Mouse (Mus musculus) heart, embryonic 14.5 days (tissue): ENCODE results near the gene Zfp109. TPM values are rescaled to one million over a fixed set of nuclear protein-coding genes. Genes with fewer than 3 reads are reported as not detected.

Source experiments
- ATAC-seq: fragments of 200-750 bp; cut with Nextera tagmentation; 2 replicates; pipeline ENCODE4 v1.8.0; 2017; ENCODE audit warnings: low read depth, moderate TSS enrichment; ENCODE audit not compliant: insufficient number of reproducible peaks, insufficient read depth, low FRiP score
- H3K27ac ChIP-seq, 2 experiments: fragments of 200-500 bp in 1 of 2; fragments of 300-500 bp in 1 of 2; sonication (generic) in 1 of 2; replicated peaks in 1 of 2; 2 replicates each; pipeline ENCODE4 v1.5.1; 2012 to 2014; ENCODE audit warnings: low read depth in 2 of 2, low read length in 2 of 2, control low read depth in 1 of 2, mild to moderate bottlenecking in 1 of 2, mixed read lengths in 1 of 2; ENCODE audit not compliant: control insufficient read depth in 1 of 2, insufficient read depth in 1 of 2
- H3K27me3 ChIP-seq: fragments of 300-500 bp; sonication (generic); 2 replicates; pipeline ENCODE4 v1.6.1; 2014; ENCODE audit warnings: mild to moderate bottlenecking, low read length, control low read depth; ENCODE audit not compliant: control insufficient read depth, insufficient read depth
- H3K36me3 ChIP-seq: fragments of 300-500 bp; sonication (generic); 2 replicates; pipeline ENCODE4 v1.6.1; 2014; ENCODE audit warnings: mild to moderate bottlenecking, control low read depth, low read length, mixed read lengths; ENCODE audit not compliant: control insufficient read depth, insufficient read depth
- H3K4me1 ChIP-seq, 2 experiments: fragments of 200-500 bp in 1 of 2; fragments of 300-500 bp in 1 of 2; sonication (generic) in 1 of 2; 2 replicates each; pipeline ENCODE4 v1.6.1; 2012 to 2014; ENCODE audit warnings: low read length in 2 of 2, control low read depth in 1 of 2, mixed read lengths in 1 of 2; ENCODE audit not compliant: control insufficient read depth in 2 of 2, insufficient read depth in 2 of 2
- H3K4me2 ChIP-seq: fragments of 300-500 bp; sonication (generic); 2 replicates; pipeline ENCODE4 v1.6.1; 2014; ENCODE audit warnings: mild to moderate bottlenecking, low read length
- H3K4me3 ChIP-seq, 2 experiments: fragments of 200-500 bp in 1 of 2; fragments of 300-500 bp in 1 of 2; sonication (generic) in 1 of 2; 2 replicates each; pipeline ENCODE4 v1.5.1; 2012 to 2014; ENCODE audit warnings: low read length in 2 of 2, mild to moderate bottlenecking in 2 of 2, control low read depth in 1 of 2, low read depth in 1 of 2, moderate library complexity in 1 of 2; ENCODE audit not compliant: control insufficient read depth in 1 of 2, insufficient read depth in 1 of 2
- H3K9ac ChIP-seq: fragments of 300-500 bp; sonication (generic); 2 replicates; pipeline ENCODE4 v1.6.1; 2014; ENCODE audit warnings: mild to moderate bottlenecking, low read length
- H3K9me3 ChIP-seq: fragments of 300-500 bp; sonication (generic); 2 replicates; pipeline ENCODE4 v1.6.1; 2016; ENCODE audit warnings: low read length, control low read depth; ENCODE audit not compliant: control insufficient read depth
- WGBS: fragments of 180-500 bp; shearing (Covaris S2); extraction: QIAGEN DNeasy Blood & Tissue Kit; methylation state at CpG from one replicate; pipeline ENCODE4 v1.1.7; 2014; 5-methylcytosine and 5-hydroxymethylcytosine counted together
- polyA plus RNA-seq: library from polyadenylated mRNA; unstranded; fragments of >200 nt; fragmentation: Nextera tagmentation; extraction: Ambion mirVana; gene quantifications from 2 replicates; pipeline ENCODE4 v1.2.1, GENCODE M21; 2014

The Zfp109 gene
- polyA plus RNA-seq, 1 experiment from 2014 or later, result 3.4 TPM

DNA sequence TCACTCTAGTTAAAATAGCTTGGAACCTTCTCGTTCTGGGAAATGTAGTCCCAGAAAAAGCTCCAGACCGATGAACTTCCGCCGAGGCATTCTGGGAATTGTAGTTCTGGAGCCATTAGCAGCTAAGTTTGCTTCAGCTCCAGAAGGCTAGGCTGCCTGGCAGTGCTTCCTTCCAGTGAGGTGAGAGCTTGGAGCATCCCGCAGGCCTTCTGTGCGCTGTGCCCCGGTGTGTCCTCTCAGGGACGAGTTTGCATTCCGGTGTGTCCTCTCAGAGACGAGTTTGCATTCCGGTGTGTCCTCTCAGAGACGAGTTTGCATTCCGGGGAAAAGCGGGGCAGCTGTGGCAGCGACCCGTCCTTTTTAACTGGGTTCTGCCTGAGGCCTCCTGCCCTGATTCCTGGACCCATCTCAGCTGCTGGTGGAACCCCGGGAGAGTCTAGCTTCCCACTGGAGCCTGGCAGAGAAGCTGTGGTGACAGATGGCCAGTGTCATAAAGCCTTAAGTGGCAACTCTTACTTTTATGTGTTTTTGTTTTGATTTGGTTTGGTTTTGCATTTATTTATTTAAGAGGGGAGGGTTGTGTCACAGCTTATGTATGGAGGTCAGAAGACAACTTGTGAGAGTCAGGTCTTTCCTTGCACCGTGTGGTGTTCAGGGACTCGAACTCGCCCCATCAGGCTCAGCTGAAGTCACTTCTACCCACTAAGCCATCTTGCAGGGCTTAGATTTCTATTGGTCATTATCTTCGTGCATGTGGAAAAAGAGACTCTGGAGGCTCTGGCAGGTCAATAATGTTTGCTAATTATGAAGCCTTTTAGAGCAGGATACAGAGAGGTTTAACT is 17.5 kb upstream of the Zfp109 start, which contains the start of gene Zfp108:
Gene Zfp108, plus strand, starts transcription at position 162 of the 842 bp plus-strand sequence.
- Histone ChIP-seq H3K27ac (peak within 1 kb of the TSS in 1 of 2 experiments; percentile 47; a peak in 1 of 4 replicates), H3K4me3 (peak within 1 kb of the TSS; percentile 52 to 89), H3K36me3 (0 out of 2 replicates have a peak, but pooled peaks cover 2% of the 10 kb centered on the region), H3K4me1 (peaks cover 3 to 5% of the 10 kb centered on the region in 2 experiments), H3K27me3 (no peaks in the 10 kb centered on the region), H3K4me2 (peak within 1 kb of the TSS; percentile 75), H3K9ac (peak within 1 kb of the TSS; percentile 80), H3K9me3 (no peaks in the 10 kb centered on the region)
- peak; percentile 67 for ATAC-seq
- 19% methylated on average over 21 of the region's 21 CpGs for WGBS

DNA sequence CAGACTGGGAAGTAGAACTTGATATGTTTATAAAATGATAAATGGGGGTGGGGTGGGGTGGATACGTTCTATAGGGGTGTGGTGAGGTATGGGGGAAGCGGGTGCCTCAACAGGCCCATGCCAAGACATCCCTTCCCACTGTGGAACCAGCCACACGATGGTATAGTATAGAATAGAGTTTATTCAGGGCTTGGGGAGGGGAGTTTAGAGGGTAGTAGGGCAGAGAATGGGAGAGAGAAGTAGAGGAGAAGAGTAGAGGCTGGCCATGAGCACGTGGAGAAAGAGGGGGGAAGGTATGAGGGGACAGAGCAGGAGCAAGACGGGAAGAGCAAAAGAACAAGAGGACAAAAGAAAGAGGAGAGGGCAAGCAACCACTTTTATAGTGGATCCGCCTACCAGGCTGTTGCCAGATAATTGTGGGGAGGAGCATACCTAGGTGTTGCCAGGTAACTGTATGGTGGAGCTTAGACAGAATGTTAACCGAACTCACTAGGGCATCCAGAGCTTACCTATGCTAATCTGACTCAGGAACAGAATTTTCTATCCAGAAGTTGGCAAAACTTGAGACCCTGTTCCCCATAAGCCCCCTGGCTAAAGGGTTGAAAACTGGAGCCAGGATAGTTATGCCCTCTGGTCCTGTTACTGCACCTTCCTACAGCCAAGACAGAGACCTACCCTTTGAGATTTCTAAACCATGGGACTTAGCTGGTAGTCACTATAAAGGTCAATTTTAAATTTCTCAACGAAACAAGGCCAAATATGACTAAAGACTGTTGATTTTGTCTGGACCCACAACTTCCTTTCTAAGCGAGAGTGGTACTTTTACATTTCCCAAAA is 16.6 kb upstream of the Zfp109 start:
- Histone ChIP-seq H3K36me3 (no peaks in the 10 kb centered on the region), H3K4me3 (peak overlapping the region in 1 of 2 experiments; percentile 52; a peak in 2 of 4 replicates), H3K27me3 (no peaks in the 10 kb centered on the region), H3K9me3 (no peaks in the 10 kb centered on the region), H3K9ac (peak overlapping the region; percentile 80; the same call in 1 of the 2 replicates), H3K4me2 (peak overlapping the region; percentile 75), H3K4me1 (peaks cover 3 to 5% of the 10 kb centered on the region in 2 experiments), H3K27ac (no peak overlapping the region)
- 59% methylated on average over 9 of the region's 9 CpGs for WGBS
- ATAC-seq, result no peak; the same call in 1 of the 2 replicates

DNA sequence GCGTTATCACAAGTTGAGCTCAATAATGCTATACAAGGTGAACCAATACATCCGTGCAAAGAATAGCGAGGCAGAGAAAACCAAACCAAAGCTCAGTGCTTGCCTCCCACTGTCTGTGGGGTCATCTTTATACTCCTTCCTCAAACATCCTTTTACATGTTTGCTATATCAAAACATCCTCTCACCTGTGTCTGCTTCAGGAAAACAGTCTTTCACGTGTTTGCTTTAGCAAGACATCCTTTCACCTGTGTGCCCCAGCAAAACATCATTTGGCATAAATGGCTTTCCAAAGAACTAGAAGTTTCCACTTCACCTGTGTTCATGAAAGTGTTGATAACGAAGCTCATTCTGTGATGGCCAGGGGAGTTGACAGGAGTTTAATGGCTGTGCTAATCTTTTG is 26.0 kb downstream of the Zfp109 start, which contains the start of gene Zfp111:
Gene Zfp111, minus strand, starts transcription at position 101 of the 400 bp plus-strand sequence.
- H3K9ac ChIP-seq, result no peak within 1 kb of the TSS
- no peaks in the 10 kb centered on the region for H3K27me3 ChIP-seq
- no peak within 1 kb of the TSS for H3K4me3 ChIP-seq
- ATAC-seq, result no peak
- H3K4me2 ChIP-seq, result no peak within 1 kb of the TSS
- peaks cover under 1% of the 10 kb centered on the region; the same call in 1 of the 2 replicates for H3K36me3 ChIP-seq
- H3K9me3 ChIP-seq, result no peaks in the 10 kb centered on the region
- WGBS, result 69% methylated on average over 5 of the region's 5 CpGs
- H3K27ac ChIP-seq, result no peak within 1 kb of the TSS
- H3K4me1 ChIP-seq, result peaks cover 0 to 4% of the 10 kb centered on the region in 2 experiments; a peak in 1 of 4 replicates

DNA sequence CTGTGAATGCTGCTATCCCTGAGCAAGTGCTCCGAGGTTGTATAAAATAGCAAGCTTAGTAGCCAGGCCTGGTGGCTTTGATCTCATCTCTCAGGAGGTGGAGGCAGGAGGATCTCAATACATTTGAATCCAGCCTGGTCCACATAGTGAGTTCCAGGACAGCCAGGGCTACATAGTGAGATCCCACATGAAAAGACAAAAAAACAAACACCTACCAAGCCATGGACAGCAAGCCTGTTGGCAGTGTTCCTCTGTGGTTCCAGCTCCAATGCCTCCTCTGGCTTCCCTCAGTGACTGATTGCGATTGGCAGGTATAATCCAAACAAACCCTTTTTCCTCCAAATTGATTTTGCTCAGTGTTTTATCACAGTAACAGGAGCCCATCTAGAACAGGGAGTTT is 27.1 kb downstream of the Zfp109 start:
- WGBS, result 64% methylated on average over 2 of the region's 2 CpGs
- H3K27me3 ChIP-seq, result no peaks in the 10 kb centered on the region
- peaks cover 0 to 4% of the 10 kb centered on the region in 2 experiments; a peak in 1 of 4 replicates for H3K4me1 ChIP-seq
- no peak overlapping the region for H3K9ac ChIP-seq
- H3K36me3 ChIP-seq, result peaks cover 7% of the 10 kb centered on the region; the same call in 1 of the 2 replicates
- H3K4me2 ChIP-seq, result no peak overlapping the region
- no peak for ATAC-seq
- H3K9me3 ChIP-seq, result no peaks in the 10 kb centered on the region
- H3K27ac ChIP-seq, result no peak overlapping the region
- no peak overlapping the region for H3K4me3 ChIP-seq

DNA sequence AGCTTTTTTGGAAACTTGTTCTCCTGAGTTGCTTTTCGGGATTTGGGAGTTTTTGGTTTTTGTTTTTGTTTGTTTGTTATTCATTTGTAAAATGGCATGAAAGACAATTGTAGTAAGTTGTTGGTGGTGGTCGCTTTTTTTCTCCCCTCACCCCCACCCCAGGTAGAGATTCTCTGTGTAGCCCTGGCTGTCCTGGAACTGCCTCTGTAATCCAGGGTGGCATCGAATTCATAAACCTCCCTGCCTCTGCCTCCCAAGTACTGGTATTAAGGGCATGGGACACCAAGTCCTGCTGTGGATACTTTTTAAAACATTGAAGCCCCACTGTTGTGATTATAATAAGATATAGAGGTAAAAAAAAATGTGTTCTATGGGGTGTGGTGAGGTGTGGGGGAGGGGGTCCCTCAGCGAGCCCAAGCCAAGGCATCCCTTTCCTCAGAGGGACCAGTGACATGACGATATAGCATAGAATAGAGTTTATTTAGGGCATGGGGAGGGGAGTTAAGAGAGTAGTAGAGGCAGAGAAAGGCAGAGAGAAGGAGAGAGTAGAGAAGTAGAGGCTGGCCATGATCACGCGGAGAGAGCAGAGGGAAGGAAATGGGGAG is 29.0 kb downstream of the Zfp109 start:
- ATAC-seq, result no peak
- H3K9me3 ChIP-seq, result no peaks in the 10 kb centered on the region
- no peaks in the 10 kb centered on the region for H3K27me3 ChIP-seq
- H3K9ac ChIP-seq, result no peak overlapping the region
- no peak overlapping the region for H3K27ac ChIP-seq
- 58% methylated on average over 7 of the region's 7 CpGs for WGBS
- peaks cover 0 to 4% of the 10 kb centered on the region in 2 experiments; a peak in 1 of 4 replicates for H3K4me1 ChIP-seq
- H3K36me3 ChIP-seq, result peaks cover 24% of the 10 kb centered on the region
- peak overlapping the region; percentile 65 for H3K4me2 ChIP-seq
- H3K4me3 ChIP-seq, result peak overlapping the region; percentile 7 to 64; a peak in 3 of 4 replicates

DNA sequence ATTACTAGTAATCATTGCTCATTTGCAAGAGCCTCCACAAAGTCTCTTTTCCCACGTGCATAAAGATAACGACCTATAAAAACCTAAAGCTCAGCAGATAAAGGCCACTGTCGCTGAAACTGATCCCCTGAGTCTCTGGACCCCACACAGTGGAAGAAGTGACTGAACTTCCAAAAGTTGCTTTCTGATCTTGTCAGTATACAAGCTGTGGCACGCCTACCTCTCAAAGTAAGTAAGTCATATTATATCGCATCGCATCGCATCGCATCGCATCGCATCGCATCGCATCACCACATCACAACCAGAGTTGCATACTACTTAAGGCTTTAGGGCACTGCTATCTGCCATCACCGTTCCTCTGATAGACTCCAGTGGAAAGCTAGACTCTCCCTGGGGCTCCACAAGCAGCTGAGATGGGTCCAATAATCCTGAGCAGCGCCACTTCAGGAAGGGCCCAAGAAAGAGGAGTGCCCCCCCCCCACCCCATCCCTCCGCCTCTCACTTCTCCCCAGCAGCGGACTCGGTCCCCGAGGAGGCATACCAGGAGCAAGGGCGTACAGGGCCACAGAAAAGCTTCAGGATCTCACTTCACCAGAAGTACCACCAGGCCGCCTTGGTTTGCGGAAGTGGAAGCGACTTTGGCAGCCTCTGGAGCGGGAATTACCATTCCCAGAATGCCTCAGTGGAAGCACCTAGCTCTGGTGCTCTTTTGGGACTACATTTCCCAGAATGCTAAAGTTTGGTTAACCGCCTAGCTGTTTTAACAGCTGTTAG is 29.7 kb downstream of the Zfp109 start:
- Histone ChIP-seq H3K4me2 (peak overlapping the region; percentile 65), H3K9ac (peak overlapping the region; percentile 90), H3K9me3 (no peaks in the 10 kb centered on the region), H3K4me3 (peak overlapping the region; percentile 64 to 69), H3K4me1 (peaks cover 0 to 4% of the 10 kb centered on the region in 2 experiments; a peak in 1 of 4 replicates), H3K27me3 (no peaks in the 10 kb centered on the region), H3K36me3 (peaks cover 30% of the 10 kb centered on the region), H3K27ac (peak overlapping the region; percentile 38 to 61; a peak in 2 of 4 replicates)
- 11% methylated on average over 24 of the region's 24 CpGs for WGBS
- ATAC-seq, result peak; percentile 66; the same call in 1 of the 2 replicates
